9 mouse cellular contexts compared by ENCODE assay signal in genomic region chr6:31148311-31148856, GRCm38 (mm10).
A peak's percentile ranks its signal among the peaks of the same experiment; 100 is the strongest.
DNase-seq lines count a peak whose midpoint lies in the region; ATAC-seq lines count a peak whose summit lies in the region.
"Had no signal": no experiment of that assay in that cellular context is flagged by ENCODE, and none has a peak within 500 bp of the region (broad histone marks: within the 10 kb centered on the region; RNA-seq: fewer than 3 reads in every experiment).

No protein-coding gene starts in this region.

- no peak overlapping the region for H3K4me2 ChIP-seq in liver, embryonic 15.5 days
- no peak overlapping the region for H3K4me2 ChIP-seq in liver, embryonic 11.5 days
- H3K4me2 ChIP-seq in stomach, embryonic 15.5 days, result no peak overlapping the region
- H3K4me2 ChIP-seq: heart, embryonic 13.5 days; midbrain, embryonic 11.5 days had no signal

- no peak overlapping the region for H3K9ac ChIP-seq in liver, embryonic 15.5 days
- no peak overlapping the region for H3K9ac ChIP-seq in liver, embryonic 11.5 days (ENCODE audit: low read depth, low read length)
- H3K9ac ChIP-seq in stomach, embryonic 15.5 days, result no peak overlapping the region
- H3K9ac ChIP-seq: heart, embryonic 13.5 days had no signal

- 0 out of 2 replicates have a peak, but pooled peaks cover 4% of the 10 kb centered on the region for H3K27me3 ChIP-seq in liver, embryonic 15.5 days
- no peaks in the 10 kb centered on the region for H3K27me3 ChIP-seq in liver, embryonic 11.5 days (replicated peaks; ENCODE audit: control insufficient read depth, insufficient read depth, low read length)
- no peaks in the 10 kb centered on the region for H3K27me3 ChIP-seq in stomach, embryonic 15.5 days (replicated peaks)
- H3K27me3 ChIP-seq: heart, embryonic 13.5 days had no signal

- no peaks in the 10 kb centered on the region for H3K9me3 ChIP-seq in liver, embryonic 15.5 days (replicated peaks)
- no peaks in the 10 kb centered on the region for H3K9me3 ChIP-seq in liver, embryonic 11.5 days (ENCODE audit: control insufficient read depth, low read length)
- no peaks in the 10 kb centered on the region for H3K9me3 ChIP-seq in stomach, embryonic 15.5 days
- H3K9me3 ChIP-seq: heart, embryonic 13.5 days had no signal

- no peak overlapping the region for H3K27ac ChIP-seq in liver, embryonic 15.5 days (replicated peaks)
- no peak overlapping the region for H3K27ac ChIP-seq in liver, embryonic 11.5 days (ENCODE audit: low read depth, low read length)
- peak overlapping the region; percentile 7; the same call in 1 of the 2 replicates for H3K27ac ChIP-seq in stomach, embryonic 15.5 days
- H3K27ac ChIP-seq: heart, embryonic 13.5 days had no signal

- H3K4me3 ChIP-seq in liver, embryonic 15.5 days (replicated peaks), result no peak overlapping the region
- H3K4me3 ChIP-seq in liver, embryonic 11.5 days (ENCODE audit: low read depth, low read length), result no peak overlapping the region
- no peak overlapping the region for H3K4me3 ChIP-seq in stomach, embryonic 15.5 days (replicated peaks)
- H3K4me3 ChIP-seq: heart, embryonic 13.5 days had no signal

- peak; percentile 47; the same call in 1 of the 2 replicates for ATAC-seq in liver, embryonic 15.5 days (ENCODE audit: insufficient read depth)
- ATAC-seq in liver, embryonic 11.5 days (replicated peaks; ENCODE audit: low FRiP score), result no peak
- peak; percentile 23; the same call in 1 of the 2 replicates for ATAC-seq in stomach, embryonic 15.5 days (ENCODE audit: insufficient read depth, low FRiP score, low read depth)

- no peak for DNase-seq in liver, embryonic 11.5 days (ENCODE audit: low spot score)
- peak; percentile 53 to 57 for DNase-seq in cerebellum, postnatal 36 days
- peak; percentile 61 for DNase-seq in kidney, adult 18-20 months
- DNase-seq in thymus, postnatal 14 days, result no peak
- no peak for DNase-seq in adrenal gland, postnatal 36 days

- H3K4me1 ChIP-seq in liver, embryonic 15.5 days (replicated peaks), result 0 out of 2 replicates have a peak, but pooled peaks cover 4% of the 10 kb centered on the region
- H3K4me1 ChIP-seq in liver, embryonic 11.5 days (replicated peaks; ENCODE audit: control insufficient read depth, insufficient read depth, low read length), result no peaks in the 10 kb centered on the region
- H3K4me1 ChIP-seq in stomach, embryonic 15.5 days, result no peaks in the 10 kb centered on the region

- H3K36me3 ChIP-seq in liver, embryonic 15.5 days (replicated peaks), result no peaks in the 10 kb centered on the region
- H3K36me3 ChIP-seq in liver, embryonic 11.5 days (ENCODE audit: control insufficient read depth, insufficient read depth, low read length), result no peaks in the 10 kb centered on the region
- H3K36me3 ChIP-seq in stomach, embryonic 15.5 days, result no peaks in the 10 kb centered on the region
- H3K36me3 ChIP-seq: heart, embryonic 13.5 days had no signal

- WGBS in liver, embryonic 15.5 days (ENCODE audit: insufficient replicate concordance), result 62% methylated on average over 8 of the region's 8 CpGs
- WGBS in liver, embryonic 11.5 days, result 69% methylated on average over 8 of the region's 8 CpGs
- WGBS in stomach, embryonic 15.5 days, result 60% methylated on average over 8 of the region's 8 CpGs

Comparison
In these comparisons a context has a peak if more than half of its experiments do, and no peak if none do; other contexts are left out.
1. DNase-seq: peak in cerebellum, postnatal 36 days (2 of 2) and kidney, adult 18-20 months (single experiment); none in liver, embryonic 11.5 days (single experiment), thymus, postnatal 14 days (single experiment) and adrenal gland, postnatal 36 days (0 of 2).